Mouse (Mus musculus) intestine, embryonic 14.5 days (tissue): ENCODE measurements at regions not wholly inside any gene's neighbourhood (a gene's known extent, or its start where the extent isn't known, plus 50 kb on each side); places are given as distances from the start of the nearest gene placed in this dataset.

Experiments
- ATAC-seq: fragments of 200-750 bp; cut with Nextera tagmentation; replicated peaks from 2 replicates; pipeline ENCODE4 v1.8.0; 2017; ENCODE audit warnings: low read depth, moderate number of reproducible peaks, moderate TSS enrichment, moderate library complexity; ENCODE audit not compliant: low FRiP score, low TSS enrichment
- DNase-seq: peaks from one replicate; pipeline ENCODE4 v3.0.0-alpha.2; 2018; ENCODE audit warnings: low spot score
- H3K27ac ChIP-seq: fragments of 300-500 bp; sonication (generic); 2 replicates; pipeline ENCODE4 v1.5.1; 2014; ENCODE audit warnings: low read depth, mild to moderate bottlenecking, control low read depth
- H3K27me3 ChIP-seq: fragments of 300-500 bp; sonication (generic); replicated peaks from 2 replicates; pipeline ENCODE4 v1.6.1; 2014; ENCODE audit warnings: low read length, control low read depth; ENCODE audit not compliant: control insufficient read depth, insufficient read depth
- H3K36me3 ChIP-seq: fragments of 300-500 bp; sonication (generic); 2 replicates; pipeline ENCODE4 v1.6.1; 2014; ENCODE audit warnings: low read length, control low read depth; ENCODE audit not compliant: control insufficient read depth, insufficient read depth
- H3K4me1 ChIP-seq: fragments of 300-500 bp; sonication (generic); replicated peaks from 2 replicates; pipeline ENCODE4 v1.6.1; 2014; ENCODE audit warnings: low read length, control low read depth, mixed read lengths; ENCODE audit not compliant: control insufficient read depth, insufficient read depth
- H3K4me2 ChIP-seq: fragments of 300-500 bp; sonication (generic); 2 replicates; pipeline ENCODE4 v1.6.1; 2014; ENCODE audit warnings: low read length
- H3K4me3 ChIP-seq: fragments of 300-500 bp; sonication (generic); 2 replicates; pipeline ENCODE4 v1.5.1; 2014; ENCODE audit warnings: low read depth, low read length, control low read depth, mixed read lengths
- H3K9ac ChIP-seq: fragments of 300-500 bp; sonication (generic); 2 replicates; pipeline ENCODE4 v1.6.1; 2014; ENCODE audit warnings: mild to moderate bottlenecking, low read length
- H3K9me3 ChIP-seq: fragments of 300-500 bp; sonication (generic); 2 replicates; pipeline ENCODE4 v1.6.1; 2016; ENCODE audit warnings: low read length, control low read depth; ENCODE audit not compliant: control insufficient read depth
- WGBS: fragments of 180-500 bp; shearing (Covaris S2); extraction: QIAGEN DNeasy Blood & Tissue Kit; methylation state at CpG from one replicate; pipeline ENCODE4 v1.1.7; 2014; 5-methylcytosine and 5-hydroxymethylcytosine counted together

GRCm38 (mm10) chr10:74722971-74723370 lies 244.0 kb upstream of the Gnaz start:
- no peaks in the 10 kb centered on the region for H3K36me3 ChIP-seq
- ATAC-seq (no peak), DNase-seq (no peak)
- H3K9me3 ChIP-seq = no peaks in the 10 kb centered on the region
- H3K9ac ChIP-seq = no peak overlapping the region
- no peaks in the 10 kb centered on the region for H3K27me3 ChIP-seq
- H3K4me3 ChIP-seq = no peak overlapping the region
- no peaks in the 10 kb centered on the region for H3K4me1 ChIP-seq
- no peak overlapping the region for H3K27ac ChIP-seq
- H3K4me2 ChIP-seq = no peak overlapping the region

GRCm38 (mm10) chr10:74749446-74749845 lies 217.5 kb upstream of the Gnaz start:
- H3K4me2 ChIP-seq = no peak overlapping the region
- 0 out of 2 replicates have a peak, but pooled peaks cover 3% of the 10 kb centered on the region for H3K9me3 ChIP-seq
- H3K27me3 ChIP-seq = no peaks in the 10 kb centered on the region
- no peaks in the 10 kb centered on the region for H3K4me1 ChIP-seq
- H3K4me3 ChIP-seq = no peak overlapping the region
- no peak overlapping the region for H3K9ac ChIP-seq
- DNase-seq (no peak), ATAC-seq (no peak)
- H3K36me3 ChIP-seq = no peaks in the 10 kb centered on the region
- WGBS = 76% methylated on average over 2 of the region's 2 CpGs
- H3K27ac ChIP-seq = no peak overlapping the region

- Histone ChIP-seq H3K27ac (no peak overlapping the region), H3K27me3 (no peaks in the 10 kb centered on the region), H3K4me1 (no peaks in the 10 kb centered on the region), H3K36me3 (no peaks in the 10 kb centered on the region), H3K4me3 (no peak overlapping the region), H3K4me2 (no peak overlapping the region), H3K9ac (no peak overlapping the region), H3K9me3 (0 out of 2 replicates have a peak, but pooled peaks cover 3% of the 10 kb centered on the region)
- no peak for DNase-seq
- no peak for ATAC-seq
Measured at GRCm38 (mm10) chr10:74750879-74751278, 216.1 kb upstream of the Gnaz start.

GRCm38 (mm10) chr10:74760734-74761133 lies 206.2 kb upstream of the Gnaz start:
- H3K4me2 ChIP-seq = no peak overlapping the region
- H3K36me3 ChIP-seq = no peaks in the 10 kb centered on the region
- no peak overlapping the region for H3K27ac ChIP-seq
- DNase-seq (no peak), ATAC-seq (no peak)
- WGBS = 77% methylated on average over 9 of the region's 9 CpGs
- no peaks in the 10 kb centered on the region for H3K9me3 ChIP-seq
- no peaks in the 10 kb centered on the region for H3K27me3 ChIP-seq
- H3K4me1 ChIP-seq = no peaks in the 10 kb centered on the region
- H3K4me3 ChIP-seq = no peak overlapping the region
- no peak overlapping the region for H3K9ac ChIP-seq

- Histone ChIP-seq H3K9me3 (no peaks in the 10 kb centered on the region), H3K27me3 (no peaks in the 10 kb centered on the region), H3K4me2 (no peak overlapping the region), H3K27ac (no peak overlapping the region), H3K4me1 (no peaks in the 10 kb centered on the region), H3K4me3 (no peak overlapping the region), H3K36me3 (no peaks in the 10 kb centered on the region), H3K9ac (no peak overlapping the region)
- DNase-seq (no peak), ATAC-seq (no peak)
- 88% methylated on average over 2 of the region's 2 CpGs for WGBS
Measured at GRCm38 (mm10) chr10:74789245-74789644, 177.7 kb upstream of the Gnaz start.

- no peaks in the 10 kb centered on the region for H3K9me3 ChIP-seq
- H3K4me1 ChIP-seq = no peaks in the 10 kb centered on the region
- no peak overlapping the region for H3K4me3 ChIP-seq
- WGBS = 59% methylated on average over 3 of the region's 3 CpGs
- no peaks in the 10 kb centered on the region for H3K27me3 ChIP-seq
- H3K4me2 ChIP-seq = no peak overlapping the region
- H3K36me3 ChIP-seq = no peaks in the 10 kb centered on the region
- H3K27ac ChIP-seq = no peak overlapping the region
- DNase-seq (no peak), ATAC-seq (no peak)
- no peak overlapping the region for H3K9ac ChIP-seq
Measured at GRCm38 (mm10) chr10:74789987-74790386, 177.0 kb upstream of the Gnaz start.

- H3K27ac ChIP-seq = no peak overlapping the region
- ATAC-seq (no peak), DNase-seq (no peak)
- H3K36me3 ChIP-seq = no peaks in the 10 kb centered on the region
- no peak overlapping the region for H3K9ac ChIP-seq
- no peaks in the 10 kb centered on the region for H3K4me1 ChIP-seq
- H3K27me3 ChIP-seq = no peaks in the 10 kb centered on the region
- H3K4me2 ChIP-seq = no peak overlapping the region
- H3K4me3 ChIP-seq = no peak overlapping the region
- no peaks in the 10 kb centered on the region for H3K9me3 ChIP-seq
Measured at GRCm38 (mm10) chr10:74823395-74823794, 143.6 kb upstream of the Gnaz start.

- H3K36me3 ChIP-seq = no peaks in the 10 kb centered on the region
- no peak overlapping the region for H3K27ac ChIP-seq
- H3K4me1 ChIP-seq = no peaks in the 10 kb centered on the region
- H3K9ac ChIP-seq = no peak overlapping the region
- no peak overlapping the region for H3K4me3 ChIP-seq
- H3K4me2 ChIP-seq = no peak overlapping the region
- ATAC-seq (no peak), DNase-seq (no peak)
- no peaks in the 10 kb centered on the region for H3K27me3 ChIP-seq
- WGBS = 69% methylated on average over 2 of the region's 2 CpGs
- no peaks in the 10 kb centered on the region for H3K9me3 ChIP-seq
Measured at GRCm38 (mm10) chr10:74834359-74834758, 132.6 kb upstream of the Gnaz start.

- Histone ChIP-seq H3K27me3 (no peaks in the 10 kb centered on the region), H3K9ac (no peak overlapping the region), H3K27ac (no peak overlapping the region), H3K9me3 (no peaks in the 10 kb centered on the region), H3K4me1 (no peaks in the 10 kb centered on the region), H3K4me2 (no peak overlapping the region), H3K36me3 (no peaks in the 10 kb centered on the region), H3K4me3 (no peak overlapping the region)
- ATAC-seq (peak; percentile 66; the same call in 1 of the 2 replicates), DNase-seq (peak; percentile 90)
- 10% methylated on average over 7 of the region's 7 CpGs for WGBS
Measured at GRCm38 (mm10) chr10:74848372-74848771, 118.6 kb upstream of the Gnaz start.
